Mouse (Mus musculus) heart, embryonic 15.5 days (tissue): ENCODE measurements at regions not wholly inside any gene's neighbourhood (a gene's known extent, or its start where the extent isn't known, plus 50 kb on each side); places are given as distances from the start of the nearest gene placed in this dataset.

Experiments
- ATAC-seq: fragments of 200-750 bp; cut with Nextera tagmentation; replicated peaks from 2 replicates; pipeline ENCODE4 v1.8.0; 2017; ENCODE audit warnings: low read depth, moderate TSS enrichment; ENCODE audit not compliant: insufficient number of reproducible peaks, insufficient read depth, low FRiP score
- H3K27ac ChIP-seq: fragments of 300-500 bp; sonication (generic); 2 replicates; pipeline ENCODE4 v1.5.1; 2015; ENCODE audit warnings: mild to moderate bottlenecking, inconsistent platforms
- H3K27me3 ChIP-seq: fragments of 300-500 bp; sonication (generic); 2 replicates; pipeline ENCODE4 v1.6.1; 2015; ENCODE audit warnings: inconsistent platforms
- H3K36me3 ChIP-seq: fragments of 300-500 bp; sonication (generic); 2 replicates; pipeline ENCODE4 v1.6.1; 2015; ENCODE audit warnings: mild to moderate bottlenecking, inconsistent platforms
- H3K4me1 ChIP-seq: fragments of 300-500 bp; sonication (generic); replicated peaks from 2 replicates; pipeline ENCODE4 v1.6.1; 2015; ENCODE audit warnings: inconsistent platforms
- H3K4me2 ChIP-seq: fragments of 300-500 bp; sonication (generic); 2 replicates; pipeline ENCODE4 v1.6.1; 2015; ENCODE audit warnings: inconsistent platforms, mild to moderate bottlenecking, moderate library complexity
- H3K4me3 ChIP-seq: fragments of 300-500 bp; sonication (generic); 2 replicates; pipeline ENCODE4 v1.5.1; 2015; ENCODE audit warnings: mild to moderate bottlenecking, inconsistent platforms
- H3K9ac ChIP-seq: fragments of 300-500 bp; sonication (generic); 2 replicates; pipeline ENCODE4 v1.6.1; 2015; ENCODE audit warnings: mild to moderate bottlenecking, inconsistent platforms
- H3K9me3 ChIP-seq: fragments of 300-500 bp; sonication (generic); replicated peaks from 2 replicates; pipeline ENCODE4 v1.6.1; 2016; ENCODE audit warnings: inconsistent platforms
- WGBS: fragments of 180-500 bp; shearing (Covaris S2); methylation state at CpG from one replicate; pipeline ENCODE4 v1.1.7; 2015; ENCODE audit warnings: mixed read lengths; 5-methylcytosine and 5-hydroxymethylcytosine counted together

- no peak for ATAC-seq
- H3K4me1 ChIP-seq: no peaks in the 10 kb centered on the region
Observed at GRCm38 (mm10) chr11:112270911-112271310, 511.1 kb upstream of the Sox9 start.

GRCm38 (mm10) chr11:112278566-112278965 lies 503.5 kb upstream of the Sox9 start:
- Histone ChIP-seq H3K27me3 (no peaks in the 10 kb centered on the region), H3K4me3 (no peak overlapping the region), H3K9ac (no peak overlapping the region), H3K27ac (no peak overlapping the region), H3K4me2 (no peak overlapping the region), H3K4me1 (no peaks in the 10 kb centered on the region), H3K36me3 (no peaks in the 10 kb centered on the region), H3K9me3 (no peaks in the 10 kb centered on the region)
- 90% methylated on average over 1 of the region's 1 CpGs for WGBS
- no peak for ATAC-seq

More at GRCm38 (mm10) chr11:112270911-112271310, 511.1 kb upstream of the Sox9 start:
- no peak overlapping the region for H3K4me3 ChIP-seq
- H3K9ac ChIP-seq: no peak overlapping the region
- no peaks in the 10 kb centered on the region for H3K9me3 ChIP-seq
- no peak overlapping the region for H3K27ac ChIP-seq
- H3K27me3 ChIP-seq: no peaks in the 10 kb centered on the region
- no peak overlapping the region for H3K4me2 ChIP-seq
- WGBS: 81% methylated on average over 5 of the region's 5 CpGs
- no peaks in the 10 kb centered on the region for H3K36me3 ChIP-seq

DNA sequence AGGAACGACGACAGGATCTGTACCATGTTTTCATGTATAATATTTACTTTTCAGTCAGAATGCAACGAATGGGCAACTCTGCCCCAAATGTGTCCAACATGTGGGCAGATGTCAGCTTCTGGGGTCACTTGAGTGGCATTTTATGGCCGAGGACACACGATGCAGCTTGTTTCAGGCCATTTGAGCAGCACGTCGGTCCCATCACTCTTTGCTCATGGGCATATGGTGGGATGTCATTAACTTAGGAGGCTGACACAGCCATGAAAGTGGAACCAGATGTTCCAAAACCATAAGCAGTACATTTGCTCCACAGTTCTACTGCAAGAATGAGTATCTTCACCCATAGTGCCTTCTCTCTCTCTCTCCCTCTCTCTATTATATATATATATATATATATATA lies 499.1 kb upstream of the Sox9 start:
- no peaks in the 10 kb centered on the region for H3K27me3 ChIP-seq
- 76% methylated on average over 7 of the region's 7 CpGs for WGBS
- no peak overlapping the region for H3K9ac ChIP-seq
- no peaks in the 10 kb centered on the region for H3K4me1 ChIP-seq
- no peak for ATAC-seq
- H3K36me3 ChIP-seq: no peaks in the 10 kb centered on the region
- H3K4me2 ChIP-seq: no peak overlapping the region
- H3K9me3 ChIP-seq: no peaks in the 10 kb centered on the region
- no peak overlapping the region for H3K4me3 ChIP-seq
- H3K27ac ChIP-seq: no peak overlapping the region

- Histone ChIP-seq H3K27ac (no peak overlapping the region), H3K4me2 (no peak overlapping the region), H3K9ac (no peak overlapping the region), H3K27me3 (no peaks in the 10 kb centered on the region), H3K4me1 (no peaks in the 10 kb centered on the region), H3K4me3 (no peak overlapping the region), H3K36me3 (no peaks in the 10 kb centered on the region), H3K9me3 (no peaks in the 10 kb centered on the region)
- WGBS: 52% methylated on average over 5 of the region's 5 CpGs
- ATAC-seq: no peak
Observed at GRCm38 (mm10) chr11:112298901-112299341, 483.1 kb upstream of the Sox9 start.

DNA sequence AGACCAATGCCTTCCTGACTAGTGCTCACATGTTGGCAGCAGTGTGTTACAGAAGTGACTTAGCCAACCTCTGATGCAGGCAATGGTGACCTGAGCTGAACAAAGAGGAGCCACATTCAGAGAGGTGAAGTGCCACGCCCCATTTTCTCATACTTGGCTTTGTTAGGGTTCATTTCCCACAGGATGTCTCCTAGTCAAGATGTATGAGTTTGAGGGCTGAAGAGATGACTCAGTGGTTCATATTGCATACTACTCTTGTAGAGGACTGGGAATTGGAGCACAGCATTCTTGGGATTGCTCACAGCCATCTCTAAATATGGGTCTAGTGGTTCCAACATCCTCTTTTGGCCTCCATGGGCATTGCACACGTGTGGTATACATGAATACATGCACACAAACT lies 478.9 kb upstream of the Sox9 start:
- H3K4me2 ChIP-seq: no peak overlapping the region
- H3K27me3 ChIP-seq: no peaks in the 10 kb centered on the region
- no peak overlapping the region for H3K27ac ChIP-seq
- no peaks in the 10 kb centered on the region for H3K36me3 ChIP-seq
- H3K9me3 ChIP-seq: no peaks in the 10 kb centered on the region
- H3K4me1 ChIP-seq: no peaks in the 10 kb centered on the region
- H3K4me3 ChIP-seq: no peak overlapping the region
- no peak for ATAC-seq
- H3K9ac ChIP-seq: no peak overlapping the region
- WGBS: 61% methylated on average over 2 of the region's 2 CpGs

DNA sequence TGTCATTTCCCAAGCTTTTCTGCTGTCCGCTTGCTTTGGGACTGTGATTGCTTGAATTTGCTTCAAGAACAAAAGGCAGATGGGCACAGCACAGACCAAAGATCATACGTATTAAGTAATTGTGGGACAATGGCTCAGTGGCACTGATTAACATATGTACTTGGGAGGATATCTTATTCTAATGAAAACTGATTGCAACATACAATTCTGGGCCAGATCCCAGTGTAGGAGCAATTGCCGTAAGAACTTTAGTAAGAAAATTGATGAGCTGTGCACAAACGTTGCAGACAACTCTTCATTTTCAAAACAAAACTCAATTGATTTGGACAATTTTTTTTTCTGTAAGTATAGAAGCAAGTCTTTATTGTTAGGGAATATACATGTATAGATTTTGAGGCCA lies 456.2 kb upstream of the Sox9 start:
- ATAC-seq: no peak
- Histone ChIP-seq H3K4me3 (no peak overlapping the region), H3K36me3 (no peaks in the 10 kb centered on the region), H3K9ac (no peak overlapping the region), H3K9me3 (no peaks in the 10 kb centered on the region), H3K4me1 (no peaks in the 10 kb centered on the region), H3K27me3 (no peaks in the 10 kb centered on the region), H3K4me2 (no peak overlapping the region), H3K27ac (no peak overlapping the region)
- 81% methylated on average over 4 of the region's 4 CpGs for WGBS

DNA sequence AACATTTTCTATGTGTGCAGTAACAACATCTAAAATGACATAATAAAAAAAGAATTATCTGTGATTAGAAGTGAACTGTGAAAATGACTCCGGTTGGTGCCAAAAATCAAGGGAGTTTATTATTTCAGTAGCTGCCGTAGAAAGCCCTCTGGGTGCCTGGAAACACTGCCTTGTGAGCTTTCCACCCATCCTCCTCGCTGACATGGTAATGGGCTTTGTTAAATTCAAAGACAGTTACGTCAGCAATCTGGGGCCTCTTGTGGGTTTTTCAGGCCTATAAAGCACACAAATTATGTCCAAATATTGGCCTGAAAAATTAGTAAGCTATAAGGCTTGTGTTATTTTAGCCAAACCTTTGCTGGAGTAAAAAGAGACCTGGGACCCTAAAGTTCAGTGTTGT lies 454.4 kb upstream of the Sox9 start:
- Histone ChIP-seq H3K9me3 (no peaks in the 10 kb centered on the region), H3K27me3 (no peaks in the 10 kb centered on the region)
- no peak for ATAC-seq

GRCm38 (mm10) chr11:112345133-112345532 lies 436.9 kb upstream of the Sox9 start:
- Histone ChIP-seq H3K4me3 (no peak overlapping the region), H3K9ac (no peak overlapping the region)
- WGBS: 26% methylated on average over 6 of the region's 6 CpGs

More for the DNA sequence above, 454.4 kb upstream of the Sox9 start:
- H3K27ac ChIP-seq: no peak overlapping the region
- H3K36me3 ChIP-seq: no peaks in the 10 kb centered on the region
- H3K4me2 ChIP-seq: no peak overlapping the region
- no peak overlapping the region for H3K9ac ChIP-seq
- no peaks in the 10 kb centered on the region for H3K4me1 ChIP-seq
- H3K4me3 ChIP-seq: no peak overlapping the region
- 60% methylated on average over 4 of the region's 4 CpGs for WGBS

DNA sequence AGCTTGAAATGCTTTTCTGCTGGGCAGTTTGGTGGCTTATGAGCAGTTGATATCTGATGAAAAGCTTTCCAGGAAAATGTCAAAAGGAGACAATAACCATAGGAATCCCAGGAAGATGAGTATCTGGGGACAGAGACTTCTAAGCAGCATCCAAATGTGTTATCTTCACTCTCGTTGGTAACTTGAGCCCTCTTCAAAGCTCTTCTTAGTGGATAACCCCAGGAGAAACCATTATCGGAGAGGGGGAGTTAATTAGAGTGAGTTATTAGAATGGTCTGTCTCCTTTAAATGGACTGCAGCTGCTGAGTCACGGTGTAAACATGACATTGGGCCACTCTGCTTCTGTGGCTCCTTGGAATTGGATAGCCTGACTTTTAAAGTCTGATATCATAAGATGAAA lies 436.4 kb upstream of the Sox9 start:
- Histone ChIP-seq H3K4me1 (no peaks in the 10 kb centered on the region), H3K9ac (no peak overlapping the region), H3K4me3 (no peak overlapping the region), H3K36me3 (no peaks in the 10 kb centered on the region), H3K4me2 (no peak overlapping the region), H3K27me3 (no peaks in the 10 kb centered on the region), H3K9me3 (no peaks in the 10 kb centered on the region), H3K27ac (no peak overlapping the region)
- WGBS: 17% methylated on average over 3 of the region's 3 CpGs
- no peak for ATAC-seq

More at GRCm38 (mm10) chr11:112345133-112345532, 436.9 kb upstream of the Sox9 start:
- H3K4me2 ChIP-seq: no peak overlapping the region
- no peak for ATAC-seq
- no peaks in the 10 kb centered on the region for H3K36me3 ChIP-seq
- no peaks in the 10 kb centered on the region for H3K9me3 ChIP-seq
- no peak overlapping the region for H3K27ac ChIP-seq
- no peaks in the 10 kb centered on the region for H3K27me3 ChIP-seq
- no peaks in the 10 kb centered on the region for H3K4me1 ChIP-seq

GRCm38 (mm10) chr11:112346089-112346488 lies 435.9 kb upstream of the Sox9 start:
- 88% methylated on average over 3 of the region's 3 CpGs for WGBS
- no peak overlapping the region for H3K4me3 ChIP-seq
- no peak overlapping the region for H3K4me2 ChIP-seq
- no peak overlapping the region for H3K9ac ChIP-seq
- H3K27me3 ChIP-seq: no peaks in the 10 kb centered on the region
- no peak for ATAC-seq
- no peaks in the 10 kb centered on the region for H3K4me1 ChIP-seq
- H3K9me3 ChIP-seq: no peaks in the 10 kb centered on the region
- no peaks in the 10 kb centered on the region for H3K36me3 ChIP-seq
- no peak overlapping the region for H3K27ac ChIP-seq

DNA sequence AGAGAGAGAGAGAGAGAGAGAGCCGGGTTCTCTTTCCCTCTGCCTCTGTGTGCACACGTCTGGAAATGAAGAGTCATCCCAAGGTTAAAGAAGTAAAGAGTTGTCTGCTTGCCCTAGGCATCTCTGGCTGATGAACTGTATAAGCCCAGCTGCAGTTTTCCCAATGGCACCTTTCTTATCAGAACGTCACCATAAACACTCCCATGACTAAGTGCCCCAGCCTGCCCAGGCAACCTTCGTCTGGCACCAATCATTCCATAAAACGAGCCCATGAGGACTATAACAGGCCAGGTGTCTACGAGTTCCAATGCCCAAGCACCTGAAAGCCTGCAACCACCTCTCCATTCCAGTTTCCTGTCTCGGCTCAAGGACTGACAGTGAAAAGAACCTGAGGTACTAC lies 435.5 kb upstream of the Sox9 start:
- no peaks in the 10 kb centered on the region for H3K27me3 ChIP-seq
- WGBS: 52% methylated on average over 7 of the region's 7 CpGs

DNA sequence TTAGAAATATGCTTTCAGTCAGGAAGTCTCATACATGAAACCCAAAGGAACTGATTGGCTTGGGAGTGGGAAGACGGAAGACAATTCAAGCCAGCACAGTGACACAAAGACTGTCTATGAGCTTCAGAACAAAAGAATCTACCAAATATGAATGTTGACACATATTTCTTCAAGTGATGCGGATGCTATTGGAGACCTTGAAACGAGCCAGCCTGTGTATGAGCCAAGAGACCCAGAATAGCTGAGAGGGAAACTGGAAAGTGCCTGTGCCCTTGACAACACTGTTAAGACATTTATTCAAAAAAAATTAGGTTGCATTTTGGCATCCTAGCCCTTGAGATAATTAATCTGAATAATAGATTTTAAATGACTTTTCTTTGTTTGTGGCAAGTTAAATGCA lies 426.7 kb upstream of the Sox9 start:
- H3K9me3 ChIP-seq: no peaks in the 10 kb centered on the region
- H3K4me1 ChIP-seq: no peaks in the 10 kb centered on the region
- H3K9ac ChIP-seq: no peak overlapping the region
- no peak overlapping the region for H3K4me3 ChIP-seq
- H3K4me2 ChIP-seq: no peak overlapping the region
- H3K36me3 ChIP-seq: no peaks in the 10 kb centered on the region
- no peak overlapping the region for H3K27ac ChIP-seq
- H3K27me3 ChIP-seq: no peaks in the 10 kb centered on the region
- WGBS: 78% methylated on average over 3 of the region's 3 CpGs
- no peak for ATAC-seq

More for the DNA sequence above, 435.5 kb upstream of the Sox9 start:
- H3K27ac ChIP-seq: no peak overlapping the region
- H3K36me3 ChIP-seq: no peaks in the 10 kb centered on the region
- no peak for ATAC-seq
- H3K9ac ChIP-seq: no peak overlapping the region
- H3K4me3 ChIP-seq: no peak overlapping the region
- H3K4me2 ChIP-seq: no peak overlapping the region
- H3K4me1 ChIP-seq: no peaks in the 10 kb centered on the region
- no peaks in the 10 kb centered on the region for H3K9me3 ChIP-seq
